Mouse (Mus musculus) lung, postnatal 14 days (tissue): ENCODE measurements around the gene AI597479.

Source experiments
- DNase-seq: peaks from one replicate; pipeline ENCODE4 v3.0.0; 2021

The AI597479 gene

DNA sequence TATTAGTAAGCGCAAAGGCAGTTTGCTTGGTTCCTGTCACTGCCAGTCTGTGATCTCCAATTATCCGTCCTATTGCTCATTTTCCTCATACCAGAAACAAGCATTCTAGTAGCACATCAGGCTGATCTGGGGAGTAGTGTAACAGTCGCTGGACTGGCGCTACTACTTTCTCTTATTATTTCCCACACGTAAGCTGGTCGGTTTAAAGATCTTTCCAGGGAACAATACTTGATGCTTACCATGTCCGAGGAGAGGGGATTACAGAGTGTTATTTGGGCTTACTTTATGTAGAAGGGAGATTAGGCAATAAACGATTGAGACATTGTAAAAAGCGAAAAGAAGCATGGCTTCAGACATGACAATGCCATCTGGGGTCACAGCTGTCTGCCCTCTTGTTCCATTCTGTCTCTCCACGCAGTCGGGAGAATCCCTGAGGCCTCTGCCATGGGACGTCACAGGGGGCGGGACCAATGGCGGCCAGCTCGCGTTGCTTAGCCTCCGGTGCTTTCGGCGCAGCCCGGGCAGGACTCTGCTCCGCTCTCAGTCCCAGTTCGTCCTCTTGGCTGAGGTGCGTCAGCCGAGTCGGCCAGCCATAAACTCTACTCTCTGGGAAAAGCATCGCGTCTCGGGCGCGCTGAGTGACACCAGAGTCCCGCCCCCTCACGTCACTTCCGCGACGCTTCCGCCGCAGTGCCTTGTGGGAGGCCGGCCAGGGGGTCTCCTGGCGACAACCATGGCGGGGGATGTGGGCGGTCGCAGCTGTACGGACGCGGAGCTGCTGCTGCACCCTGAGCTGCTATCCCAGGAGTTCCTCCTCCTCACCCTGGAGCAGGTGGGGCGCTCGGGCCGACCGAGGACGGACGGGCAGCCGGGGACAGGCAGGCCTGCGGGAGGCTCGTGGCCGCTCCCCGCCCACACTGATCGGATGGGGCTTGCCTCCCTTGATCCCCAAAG is at the start of gene AI597479, which contains the start of gene Tgfbrap1:
Gene AI597479 (plus strand): TSS at position 680 of the 954 bp plus-strand sequence.
Gene Tgfbrap1 (minus strand): TSS at position 607 of the 954 bp plus-strand sequence.
- DNase-seq, result peak; percentile 91

DNA sequence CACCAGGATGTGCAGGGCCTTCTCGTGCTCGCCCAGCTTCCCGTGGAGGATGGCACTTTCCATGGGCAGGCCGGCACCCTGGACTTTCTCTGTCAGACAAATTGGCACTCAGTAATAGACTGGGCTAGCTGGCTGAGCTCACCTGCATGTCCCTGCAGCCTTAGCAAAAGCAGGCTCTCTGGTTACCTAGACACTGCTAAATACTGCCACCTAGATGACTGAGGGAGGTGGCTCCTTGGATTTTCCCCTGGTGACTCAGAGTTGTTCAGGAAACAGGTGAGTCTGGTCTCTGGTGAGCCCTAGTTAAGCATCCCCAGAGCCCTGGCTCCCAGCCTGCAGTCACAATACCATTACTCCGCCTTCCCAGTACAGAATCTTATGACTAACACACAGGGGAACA is 46.6 kb upstream of the AI597479 start:
- peak; percentile 16 for DNase-seq

DNA sequence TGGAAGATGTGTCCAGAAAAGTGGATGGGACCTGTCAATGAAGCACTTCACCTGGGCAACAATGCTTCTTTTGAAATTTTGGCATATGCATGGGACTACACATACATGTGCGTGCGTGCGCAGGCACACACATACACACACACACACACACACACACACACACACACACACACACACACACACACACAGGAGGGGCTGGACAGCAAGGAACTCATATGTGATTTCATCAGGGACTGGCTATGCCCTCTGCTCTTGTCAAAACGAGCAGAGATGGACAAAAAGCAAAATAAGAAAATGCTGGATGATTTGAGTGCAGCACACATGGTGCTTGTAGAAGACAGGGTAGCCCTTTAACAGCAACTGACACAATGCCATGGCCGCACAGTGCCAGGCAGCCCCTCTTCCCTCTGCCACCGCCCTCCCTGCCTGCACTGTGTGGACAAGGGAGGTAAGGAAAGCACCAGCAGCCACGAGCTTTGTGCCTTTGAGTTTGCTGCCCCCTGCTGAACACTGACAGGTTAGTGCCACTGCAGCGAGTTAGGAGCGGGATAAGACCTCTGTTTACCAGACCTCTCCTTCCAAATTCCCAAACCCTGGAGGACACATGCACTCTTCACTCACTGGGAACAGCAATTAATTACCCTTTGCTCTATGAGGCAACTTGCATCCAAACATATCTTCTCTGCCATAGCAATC is 32.7 kb upstream of the AI597479 start:
- DNase-seq, result peak; percentile 78

DNA sequence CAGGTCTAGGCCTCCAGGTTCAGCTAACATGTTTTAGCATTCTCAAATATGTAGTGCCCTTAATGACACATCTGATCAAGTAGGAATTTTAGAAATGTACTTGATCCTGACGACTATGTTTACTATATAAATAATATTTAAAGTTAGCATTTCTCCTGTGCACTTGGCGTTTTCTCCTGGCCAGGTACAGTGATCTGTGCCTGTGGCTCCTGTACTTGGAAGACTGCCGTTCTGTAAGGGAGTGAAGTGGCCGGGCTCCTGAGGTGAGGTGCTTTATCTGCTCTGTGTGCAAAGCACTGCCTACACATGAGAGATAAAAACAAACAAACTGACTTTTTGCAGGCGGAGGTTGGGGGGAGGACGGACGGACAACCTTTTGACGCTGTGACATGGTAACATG is 31.9 kb upstream of the AI597479 start:
- DNase-seq, result no peak

DNA sequence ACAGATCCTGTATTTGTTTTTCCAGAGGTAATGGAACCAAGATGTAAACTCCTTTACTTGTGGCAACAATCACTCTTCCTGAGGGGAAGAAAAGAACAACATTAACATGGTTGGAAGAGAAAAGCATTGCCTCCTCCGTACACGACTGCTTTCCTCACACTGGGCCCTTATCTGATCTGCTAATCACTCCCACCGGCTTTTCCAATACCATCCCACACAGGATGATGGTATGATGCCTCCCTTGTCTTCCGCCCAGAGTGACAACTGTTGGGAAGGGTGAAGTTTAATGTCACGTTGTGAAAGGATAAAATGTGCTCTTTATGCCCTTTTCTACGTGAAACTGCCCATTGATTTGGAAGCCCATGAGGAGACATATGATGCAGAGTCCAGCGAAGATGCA is 31.0 kb upstream of the AI597479 start:
- DNase-seq, result no peak

DNA sequence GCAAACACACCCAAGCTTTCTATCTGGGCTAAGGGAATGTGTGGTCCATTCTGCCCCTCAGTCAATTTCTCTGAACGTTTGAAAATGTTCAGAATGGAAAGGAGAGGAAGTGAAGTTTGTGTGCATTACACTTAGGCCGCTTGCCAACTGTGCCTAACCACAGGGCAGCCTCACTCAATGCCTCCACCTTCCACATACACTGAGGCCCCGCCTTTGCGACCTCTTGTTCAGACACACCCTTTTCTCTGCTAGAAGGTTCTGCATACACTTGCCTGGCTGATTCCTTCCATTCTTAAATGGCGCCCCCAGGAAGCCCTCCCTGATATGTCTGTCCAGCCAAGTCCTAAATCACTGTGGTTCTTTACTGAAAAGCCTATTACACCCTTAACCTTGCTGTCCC is 27.8 kb upstream of the AI597479 start:
- DNase-seq, result peak; percentile 13

DNA sequence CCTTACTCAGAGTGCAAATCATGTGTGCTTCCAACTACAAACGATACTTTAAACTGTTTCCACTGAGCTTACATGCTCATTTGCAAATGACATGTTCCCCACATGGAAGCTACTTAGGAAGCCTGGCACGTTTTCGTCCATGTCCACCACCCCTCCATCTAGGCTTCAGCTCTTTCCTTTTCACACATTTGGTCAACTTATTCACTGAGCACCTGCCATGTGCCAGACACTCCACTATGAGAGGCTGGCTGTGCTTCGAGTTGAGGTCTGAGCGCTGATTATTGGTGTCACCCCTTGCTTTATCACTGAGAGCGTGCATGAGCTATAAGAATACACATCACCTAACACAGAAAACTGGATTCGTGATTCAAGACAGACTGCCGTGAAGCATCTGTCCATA is 26.5 kb upstream of the AI597479 start:
- no peak for DNase-seq

DNA sequence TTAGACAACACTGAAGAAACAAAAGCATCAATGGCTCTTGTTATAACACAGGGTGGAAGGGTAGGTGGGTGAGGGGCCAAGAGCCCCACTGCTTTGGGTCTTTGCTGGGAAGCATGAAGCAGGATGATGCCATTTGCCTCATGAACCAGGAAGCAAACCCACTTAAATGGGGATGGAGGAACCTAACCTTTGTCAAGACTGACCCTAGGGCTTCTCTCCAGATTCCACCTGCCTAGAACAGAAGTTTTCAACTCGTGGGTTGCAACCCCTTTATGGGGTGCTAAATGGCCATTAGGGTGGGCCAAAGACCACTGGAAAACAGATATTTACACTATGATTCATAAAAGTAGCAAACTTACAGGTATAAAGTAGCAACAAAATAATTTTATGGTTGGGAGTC is 25.9 kb upstream of the AI597479 start:
- DNase-seq, result no peak

DNA sequence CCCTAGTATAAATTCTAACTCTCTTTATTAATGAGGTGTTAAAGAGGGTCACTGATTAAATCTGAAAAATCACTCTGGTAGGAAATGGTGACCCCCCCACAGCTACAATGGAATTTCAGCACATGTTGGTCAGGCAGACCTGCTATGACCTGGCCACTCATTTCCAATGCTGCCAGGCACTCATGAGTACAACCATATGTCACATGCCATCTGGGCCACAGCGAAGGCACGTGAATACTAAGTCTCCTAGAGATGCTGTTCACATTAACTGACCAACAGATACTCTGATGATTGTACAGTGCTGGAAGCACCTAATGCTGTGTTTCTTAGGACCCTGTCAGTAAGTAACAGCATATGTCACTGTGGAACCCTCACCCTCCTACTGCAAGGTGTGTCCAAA is 23.7 kb upstream of the AI597479 start:
- no peak for DNase-seq

DNA sequence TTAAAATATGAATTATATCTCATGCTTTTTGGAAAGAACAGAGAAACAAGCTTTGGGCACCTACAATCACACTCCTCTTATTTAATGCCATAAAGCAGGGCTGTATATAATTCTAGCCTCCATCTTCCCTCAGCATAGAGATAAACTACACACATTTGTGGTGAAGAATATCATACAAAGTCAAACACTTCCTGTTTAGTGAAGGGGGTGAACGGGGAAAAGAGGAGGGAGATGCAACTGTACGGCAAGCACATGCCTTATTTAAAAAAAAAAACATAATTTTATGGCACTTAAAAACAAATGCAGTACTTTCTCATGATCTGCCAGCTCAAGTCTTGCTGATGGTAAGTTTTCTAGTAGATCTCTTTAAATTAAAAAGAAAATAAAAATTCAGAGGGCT is 20.4 kb upstream of the AI597479 start:
- no peak for DNase-seq

DNA sequence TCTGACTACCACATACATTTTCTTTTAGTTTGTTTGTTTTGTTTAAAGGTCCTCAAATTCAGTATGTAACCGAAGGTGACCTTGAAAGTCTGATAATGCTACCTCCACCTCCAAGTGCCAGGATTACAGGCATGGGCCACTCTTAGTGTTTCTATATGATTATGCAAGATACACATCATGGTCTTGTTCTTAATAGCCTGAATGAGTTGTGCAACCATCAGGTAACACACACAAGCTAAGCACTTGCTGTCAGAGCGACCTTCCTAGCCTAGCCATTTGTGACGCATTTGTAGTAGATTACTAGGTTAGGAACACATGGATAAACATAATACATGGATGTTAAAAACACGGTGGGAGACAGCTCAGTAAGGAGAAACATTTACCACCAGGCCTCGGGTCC is 15.6 kb upstream of the AI597479 start:
- no peak for DNase-seq

DNA sequence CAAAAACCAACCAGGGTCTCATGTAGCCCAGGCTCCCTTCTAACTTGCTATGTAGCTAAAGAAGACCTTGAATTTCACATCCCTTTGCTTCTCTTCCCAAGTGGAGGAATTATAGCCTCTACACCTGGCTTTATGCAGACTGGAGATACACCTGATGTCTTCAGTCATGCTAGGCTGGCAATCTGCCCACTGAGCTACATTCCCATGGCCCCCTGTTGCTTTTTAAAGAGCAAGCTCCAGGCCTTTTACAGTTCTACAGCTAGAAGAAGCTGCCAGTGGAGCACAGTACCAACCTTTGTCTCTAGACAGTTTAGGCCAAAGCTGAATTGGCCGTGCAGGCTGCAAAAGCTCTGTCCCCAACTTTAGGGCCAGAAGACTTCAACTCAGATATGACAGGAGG is 8.1 kb upstream of the AI597479 start:
- DNase-seq, result no peak

DNA sequence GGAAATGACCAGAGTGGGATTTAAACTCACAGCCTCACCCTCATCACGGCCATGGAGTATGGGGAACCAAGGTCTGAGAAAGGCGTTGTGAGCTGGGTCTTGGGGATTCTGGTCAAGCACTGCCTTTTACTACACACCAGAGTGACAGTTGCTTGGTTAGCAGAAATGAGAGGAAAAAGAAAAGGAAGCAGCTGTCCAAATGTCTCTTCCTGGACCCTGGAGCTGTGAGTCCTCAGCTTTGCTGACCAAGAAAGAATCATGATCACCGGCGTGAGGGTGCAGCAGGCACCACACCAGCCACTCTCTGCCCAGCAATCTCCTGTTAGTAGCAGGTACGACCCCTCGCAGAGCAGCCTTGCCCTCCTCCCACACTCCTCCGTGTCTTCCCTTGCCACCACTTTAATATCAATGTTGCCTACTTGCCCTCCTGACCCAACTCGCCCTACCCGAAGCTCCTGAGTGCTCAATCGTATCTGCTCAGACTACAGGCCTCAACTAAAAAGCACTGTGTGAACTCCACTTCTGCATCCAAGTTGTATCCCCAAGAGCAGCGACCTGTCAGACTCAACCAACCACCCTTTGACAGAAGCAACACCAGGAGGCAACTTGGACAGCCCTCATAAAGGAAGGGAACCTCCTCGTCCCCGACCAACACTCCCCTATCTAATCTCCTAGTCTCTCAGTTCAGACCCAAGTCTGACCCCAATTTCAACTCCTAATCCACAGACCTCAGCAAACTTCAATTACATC is 7.0 kb upstream of the AI597479 start:
- no peak for DNase-seq

DNA sequence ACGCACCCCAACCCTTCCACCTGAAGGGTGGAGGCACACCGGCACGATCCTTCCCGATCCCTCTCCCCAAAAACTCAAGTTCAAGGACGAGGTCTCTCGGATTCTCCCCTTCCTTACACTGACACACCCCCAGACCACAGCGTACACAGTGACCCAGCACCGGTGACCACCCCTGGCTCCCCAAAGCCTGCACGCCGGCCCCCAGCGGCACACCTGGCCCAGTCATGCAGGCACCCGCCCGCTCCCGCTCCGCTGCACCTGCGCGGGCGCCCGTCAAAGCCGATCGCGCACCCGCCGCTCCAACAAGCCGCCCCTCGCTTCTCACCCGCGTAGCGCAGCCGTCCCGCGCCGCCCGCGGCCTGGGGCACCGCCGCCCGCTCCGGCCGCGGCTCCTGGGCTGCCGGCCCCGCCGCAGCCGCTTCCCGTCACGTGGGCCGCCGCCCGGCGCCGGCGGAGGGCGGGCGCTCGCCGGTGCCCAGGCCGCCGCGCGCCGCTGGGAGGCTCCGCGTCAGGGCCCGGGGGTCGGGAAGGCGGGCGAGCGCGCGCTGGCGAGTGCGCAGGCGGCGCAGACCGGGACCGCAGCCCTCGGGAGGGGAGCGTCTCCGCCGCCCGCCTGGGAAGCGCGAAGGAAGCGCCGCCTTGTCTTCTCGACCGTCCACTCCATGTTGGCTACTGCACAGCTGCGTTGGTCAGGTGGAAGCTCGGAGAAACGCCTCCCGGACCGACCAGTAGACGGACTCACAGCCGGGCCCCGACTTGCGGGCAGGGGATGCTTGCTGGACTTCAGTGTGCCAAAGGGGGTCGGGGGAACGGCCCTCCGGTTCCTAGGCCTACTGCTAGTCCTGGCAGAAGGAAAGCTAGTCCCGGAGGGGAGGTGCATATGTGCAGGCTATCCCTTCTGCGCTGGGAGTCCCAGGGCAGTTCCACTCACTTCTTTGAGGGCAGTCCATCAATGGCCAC is 6.2 kb upstream of the AI597479 start:
- peak; percentile 70 for DNase-seq

DNA sequence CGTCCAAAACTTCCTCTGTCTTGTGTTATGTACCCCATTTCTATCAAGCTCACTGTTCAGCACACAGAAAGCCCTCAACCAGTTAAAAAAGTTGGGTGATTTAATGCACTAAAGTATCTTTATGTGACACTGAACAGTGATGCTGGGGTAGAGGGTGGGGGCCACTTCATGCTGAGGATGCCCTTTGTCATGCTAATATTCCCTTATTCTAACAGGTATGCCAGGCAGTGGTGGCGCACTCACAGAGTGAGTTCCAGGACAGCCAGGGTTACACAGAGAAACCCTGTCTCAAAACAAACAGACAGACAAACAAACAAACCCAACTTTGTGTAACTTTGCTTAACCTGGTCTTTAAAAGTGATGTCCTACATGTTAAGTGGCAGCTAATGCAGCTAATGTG is 4.3 kb upstream of the AI597479 start:
- DNase-seq, result no peak

DNA sequence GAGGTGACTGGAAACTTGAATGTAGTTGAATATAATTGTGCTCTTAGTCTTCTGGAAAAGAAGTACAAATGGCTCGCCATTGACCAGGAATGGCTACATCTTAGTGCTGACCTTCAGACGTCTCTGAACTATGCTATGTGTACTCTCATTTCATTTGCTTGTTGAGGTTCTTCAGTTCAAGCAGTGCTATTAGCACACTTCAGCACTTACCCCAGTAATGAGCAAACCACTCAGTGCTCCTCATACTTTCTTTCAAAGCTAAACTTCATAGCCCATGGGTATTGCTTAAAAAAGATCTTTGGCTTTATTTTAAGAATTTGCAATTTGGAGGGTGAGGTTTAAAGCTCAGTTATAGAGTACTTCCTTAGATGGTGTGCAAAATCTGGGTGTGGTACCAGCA is 10.2 kb downstream of the AI597479 start:
- no peak for DNase-seq

DNA sequence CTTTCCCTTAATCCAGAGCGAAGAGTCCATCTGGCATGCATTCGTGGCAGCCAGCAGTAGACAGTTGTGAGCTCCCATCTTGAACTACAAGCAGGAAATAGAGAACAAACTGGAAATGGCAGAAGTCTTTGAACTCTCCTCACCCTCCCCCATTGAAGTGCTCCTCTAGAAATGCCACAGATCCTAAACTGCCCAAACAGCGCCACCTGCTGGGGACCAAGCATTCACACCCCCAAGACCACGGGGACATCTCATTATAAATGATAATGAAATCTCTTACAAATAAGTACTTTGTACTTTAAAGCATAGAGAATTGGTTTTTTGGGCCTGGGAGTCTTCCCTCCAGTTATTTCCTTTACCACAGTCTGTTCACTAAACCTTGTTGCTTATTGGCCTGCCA is 12.0 kb downstream of the AI597479 start:
- DNase-seq, result peak; percentile 75

DNA sequence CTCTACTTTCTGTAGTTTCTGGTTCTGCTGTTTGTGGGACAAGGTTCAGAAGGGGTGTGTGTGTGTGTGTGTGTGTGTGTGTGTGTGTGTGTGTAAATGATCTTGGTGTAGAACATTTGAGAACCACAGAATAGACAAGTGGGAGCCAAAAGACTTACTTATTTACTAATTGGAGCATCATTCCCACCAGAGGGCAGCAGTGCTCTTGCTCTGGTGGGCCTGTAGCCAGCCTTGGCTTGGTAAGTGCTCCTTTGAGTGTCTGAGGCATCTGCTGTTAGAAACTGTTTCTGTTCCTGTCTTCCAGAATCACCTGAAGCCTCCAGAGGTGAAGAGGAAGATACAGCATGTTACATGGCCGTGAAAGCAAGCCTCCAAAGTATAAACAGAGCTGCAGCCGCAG is 14.4 kb downstream of the AI597479 start:
- peak; percentile 73 for DNase-seq

DNA sequence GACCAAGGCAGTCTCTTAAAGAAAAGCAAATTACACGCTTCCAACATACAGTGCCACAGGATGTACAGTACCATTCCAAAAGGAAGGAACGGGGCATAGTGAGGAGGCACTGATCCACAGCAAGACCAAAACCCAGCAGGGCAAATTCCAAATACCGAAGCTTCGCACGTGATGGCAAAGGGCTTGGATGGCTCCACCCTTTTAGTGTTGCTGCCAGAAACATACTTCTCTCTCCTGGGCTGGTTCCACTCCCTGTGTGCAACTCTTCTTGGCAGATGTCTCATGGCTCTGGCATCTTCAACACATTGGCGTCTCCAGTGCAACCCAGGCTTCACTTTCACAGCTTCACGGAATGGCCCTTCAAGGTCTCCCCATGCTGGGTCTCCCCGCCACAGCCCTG is 18.9 kb downstream of the AI597479 start:
- no peak for DNase-seq

DNA sequence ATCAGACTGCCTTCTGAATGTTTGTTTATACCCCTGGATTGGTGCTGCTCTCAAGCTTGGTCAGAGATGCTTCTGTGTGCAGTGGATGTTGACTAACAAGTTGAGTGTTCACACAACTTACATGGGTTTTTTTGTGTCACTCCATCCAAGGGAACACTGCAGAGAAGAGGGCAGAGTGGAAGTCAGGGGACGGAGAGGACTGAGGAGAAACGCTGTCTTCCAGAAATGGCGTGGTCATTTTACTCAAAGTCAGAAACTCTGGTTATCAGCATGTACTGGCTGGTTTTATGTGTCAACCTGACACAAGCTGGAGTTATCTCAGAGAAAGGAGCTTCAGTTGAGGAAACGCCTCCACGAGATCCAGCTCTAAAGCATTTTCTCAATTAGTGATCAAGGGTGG is 22.4 kb downstream of the AI597479 start:
- no peak for DNase-seq

DNA sequence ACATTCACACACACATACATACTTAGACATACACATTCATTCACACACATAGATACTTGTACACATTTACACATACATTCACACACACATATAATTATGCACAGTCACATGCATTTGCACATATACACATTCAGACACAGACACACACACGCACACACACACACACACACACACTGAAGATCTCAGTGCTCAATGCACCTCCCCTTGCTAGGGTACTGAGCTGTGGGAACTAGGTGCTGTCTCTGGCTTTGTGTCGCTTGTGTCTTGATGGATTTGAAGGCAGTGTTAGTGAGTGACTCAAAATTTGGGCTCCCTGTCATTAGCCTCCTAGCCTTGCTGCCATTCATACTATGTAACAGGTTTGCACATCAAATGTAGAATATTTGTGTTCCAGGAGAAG is 24.1 kb downstream of the AI597479 start:
- DNase-seq, result no peak

DNA sequence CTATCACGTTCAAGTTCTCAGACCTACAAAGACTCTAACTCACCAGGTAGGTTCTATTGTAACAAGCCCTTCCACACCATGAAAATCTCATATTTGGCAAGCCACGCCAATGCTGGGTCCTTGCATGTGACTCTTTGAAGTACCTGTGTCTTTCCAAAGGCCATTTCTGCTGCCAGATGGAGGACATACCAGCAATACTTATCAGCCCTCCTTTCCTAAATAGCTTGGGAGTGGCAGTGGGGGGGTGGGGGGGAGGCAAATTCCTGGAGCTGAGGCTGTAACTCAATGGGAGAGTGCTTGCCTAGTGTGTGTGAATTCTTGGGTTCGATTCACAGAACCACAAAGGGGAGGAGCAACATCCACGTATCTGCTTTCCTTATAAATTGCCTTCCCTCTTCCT is 26.2 kb downstream of the AI597479 start:
- no peak for DNase-seq
